Mouse (Mus musculus) left cerebral cortex, adult 18-20 months (tissue): ENCODE results near the gene Psmg1. TPM values are rescaled to one million over a fixed set of nuclear protein-coding genes. Genes with fewer than 3 reads are reported as not detected.
"Not testable (repeated sequence)": the region's sequence is repeated elsewhere in the genome, so short reads cannot be mapped to it uniquely, and the experiment has no call there.

Experiments
- DNase-seq, 2 experiments: peaks; one replicate each; pipeline ENCODE4 v3.0.0; 2021 to 2022; ENCODE audit warnings: low spot score in 2 of 2, mixed read lengths in 1 of 2
- long read RNA-seq, 2 experiments: library from polyadenylated mRNA; stranded (forward); transcript quantifications; one replicate each; pipeline ENCODE4 v2.0.0; 2021
- total RNA-seq, 2 experiments: library from RNA; stranded (reverse); gene quantifications; 2 replicates each; pipeline ENCODE4 v1.2.3; 2021

Gene Psmg1
- total RNA-seq: 10 to 100 TPM; 14.5 to 18.1 TPM
- long read RNA-seq, experiment 1, transcript Psmg1-201 (7 exons, 1,044 nt): major isoform, 15 of 17 reads
- long read RNA-seq, experiment 1, partial matches to known transcripts: 2 of 17 reads
- long read RNA-seq, experiment 1, other reads (novel, unspliced or antisense): 0 of 17 reads
- long read RNA-seq, experiment 2, transcript Psmg1-201 (7 exons, 1,044 nt): major isoform, 18 of 19 reads
- long read RNA-seq, experiment 2, partial matches to known transcripts: 1 of 19 reads
- long read RNA-seq, experiment 2, other reads (novel, unspliced or antisense): 0 of 19 reads

GRCm38 (mm10) chr16:95990462-95991121, at the start of gene Psmg1:
Gene Psmg1, minus strand, starts transcription at chr16:95990960.
- DNase-seq: peak; percentile 96 to 97

GRCm38 (mm10) chr16:96039538-96039937, 48.8 kb upstream of the Psmg1 start:
- no peak for DNase-seq

GRCm38 (mm10) chr16:96034473-96034872, 43.7 kb upstream of the Psmg1 start:
- peak; percentile 15 to 25 for DNase-seq

- DNase-seq: no peak
These were observed 41.7 kb upstream of the Psmg1 start for GRCm38 (mm10) chr16:96032368-96033043.

GRCm38 (mm10) chr16:96030476-96031102, 39.8 kb upstream of the Psmg1 start:
- no peak for DNase-seq

- no peak for DNase-seq
These were observed 35.5 kb upstream of the Psmg1 start for GRCm38 (mm10) chr16:96026256-96026655.

GRCm38 (mm10) chr16:96025244-96025643, 34.5 kb upstream of the Psmg1 start:
- DNase-seq: no peak

GRCm38 (mm10) chr16:96021045-96021444, 30.3 kb upstream of the Psmg1 start:
- no peak for DNase-seq

- not testable (repeated sequence) for DNase-seq
These were observed 18.4 kb upstream of the Psmg1 start for GRCm38 (mm10) chr16:96009124-96009523.

- DNase-seq: not testable (repeated sequence)
These were observed 13.5 kb upstream of the Psmg1 start for GRCm38 (mm10) chr16:96004278-96004677.

- DNase-seq: no peak
These were observed 8.5 kb upstream of the Psmg1 start for GRCm38 (mm10) chr16:95999291-95999690.

GRCm38 (mm10) chr16:95996156-95996555, 5.4 kb upstream of the Psmg1 start:
- no peak for DNase-seq

- peak in 1 of 2 experiments; percentile 23 for DNase-seq
These were observed 3.8 kb upstream of the Psmg1 start for GRCm38 (mm10) chr16:95994576-95994975.

- no peak for DNase-seq
These were observed 1.8 kb upstream of the Psmg1 start for GRCm38 (mm10) chr16:95992596-95992995.

GRCm38 (mm10) chr16:95991122-95991900, 551 bp upstream of the Psmg1 start:
- no peak for DNase-seq

GRCm38 (mm10) chr16:95984911-95985310, 5.8 kb downstream of the Psmg1 start:
- no peak for DNase-seq

GRCm38 (mm10) chr16:95983601-95984000, 7.2 kb downstream of the Psmg1 start:
- no peak for DNase-seq

- DNase-seq: peak in 1 of 2 experiments; percentile 20
These were observed 19.9 kb downstream of the Psmg1 start for GRCm38 (mm10) chr16:95970841-95971240.

GRCm38 (mm10) chr16:95967455-95967854, 23.3 kb downstream of the Psmg1 start:
- no peak for DNase-seq

GRCm38 (mm10) chr16:95964427-95965023, 26.2 kb downstream of the Psmg1 start:
- DNase-seq: peak; percentile 36 to 61
